Mouse (Mus musculus) adrenal gland, postnatal 14 days (tissue): Measurements from ENCODE around the gene Tnni3k. TPM values are rescaled to one million over a fixed set of nuclear protein-coding genes. Genes with fewer than 3 reads are reported as not detected.

Experiments
- DNase-seq: peaks from one replicate; pipeline ENCODE4 v3.0.0; 2021; ENCODE audit warnings: mixed read lengths
- long read RNA-seq, 2 experiments: library from polyadenylated mRNA; stranded (forward); transcript quantifications; one replicate each; pipeline ENCODE4 v2.0.0; 2021
- total RNA-seq: library from RNA; stranded (reverse); gene quantifications from 2 replicates; pipeline ENCODE4 v1.2.3, GENCODE M21; 2021

Gene Tnni3k
- not detected in 2 replicates for total RNA-seq
- long read RNA-seq, experiment 1, result 0 reads
- long read RNA-seq, experiment 2, result 0 reads

DNA sequence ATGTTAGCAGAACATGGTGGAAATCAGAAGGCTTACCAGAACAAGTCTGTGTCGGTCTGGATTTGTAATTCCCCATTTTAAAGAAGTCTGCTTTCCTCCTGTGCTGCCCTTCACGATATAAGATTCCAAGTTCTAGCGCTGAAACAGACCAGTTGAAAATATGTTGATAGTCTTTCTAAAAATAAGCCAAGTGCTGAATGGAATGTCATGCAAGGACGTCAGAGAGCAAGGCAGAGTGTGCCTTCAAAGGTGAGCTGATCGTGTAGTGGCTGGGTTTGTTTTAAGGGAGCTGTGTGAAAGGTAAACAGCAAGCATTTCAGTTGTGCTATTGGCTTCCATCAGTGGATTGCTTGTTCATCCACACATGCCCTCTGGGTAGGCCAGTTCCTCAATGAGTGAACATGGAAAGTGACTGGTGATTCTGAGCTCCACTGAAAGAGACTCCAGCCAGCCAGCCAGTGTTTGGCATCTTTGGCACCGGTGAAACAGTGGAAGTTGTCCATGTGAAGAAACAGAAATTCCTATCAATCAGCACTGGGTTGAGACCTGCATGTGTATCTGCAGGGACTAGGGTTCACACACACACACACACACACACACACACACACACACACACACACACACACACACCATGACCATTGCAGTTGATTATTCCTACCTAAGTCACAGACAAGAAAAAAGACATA lies at the start of gene Tnni3k:
TSS of gene Tnni3k (minus strand) at position 177 of the 686 bp plus-strand sequence.
- no peak for DNase-seq

DNA sequence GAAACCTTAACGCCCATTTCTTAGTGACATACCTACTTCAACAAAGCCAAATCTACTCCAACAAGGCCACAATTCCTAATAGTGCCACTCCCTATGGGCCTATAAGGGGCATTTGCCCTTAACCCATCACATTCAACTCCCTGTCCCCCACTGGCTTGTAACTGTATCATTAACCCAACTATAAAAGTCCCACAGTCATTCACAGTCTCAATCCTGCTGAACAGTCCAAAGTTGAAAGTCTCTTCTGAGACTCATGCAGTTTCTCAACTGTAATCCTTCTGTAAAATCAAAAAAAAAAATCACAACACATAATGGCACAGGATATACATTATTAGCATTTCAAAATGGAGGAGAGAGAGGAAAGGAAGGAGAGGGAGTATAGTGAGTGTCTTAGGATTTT lies 44.1 kb upstream of the Tnni3k start:
- no peak for DNase-seq

DNA sequence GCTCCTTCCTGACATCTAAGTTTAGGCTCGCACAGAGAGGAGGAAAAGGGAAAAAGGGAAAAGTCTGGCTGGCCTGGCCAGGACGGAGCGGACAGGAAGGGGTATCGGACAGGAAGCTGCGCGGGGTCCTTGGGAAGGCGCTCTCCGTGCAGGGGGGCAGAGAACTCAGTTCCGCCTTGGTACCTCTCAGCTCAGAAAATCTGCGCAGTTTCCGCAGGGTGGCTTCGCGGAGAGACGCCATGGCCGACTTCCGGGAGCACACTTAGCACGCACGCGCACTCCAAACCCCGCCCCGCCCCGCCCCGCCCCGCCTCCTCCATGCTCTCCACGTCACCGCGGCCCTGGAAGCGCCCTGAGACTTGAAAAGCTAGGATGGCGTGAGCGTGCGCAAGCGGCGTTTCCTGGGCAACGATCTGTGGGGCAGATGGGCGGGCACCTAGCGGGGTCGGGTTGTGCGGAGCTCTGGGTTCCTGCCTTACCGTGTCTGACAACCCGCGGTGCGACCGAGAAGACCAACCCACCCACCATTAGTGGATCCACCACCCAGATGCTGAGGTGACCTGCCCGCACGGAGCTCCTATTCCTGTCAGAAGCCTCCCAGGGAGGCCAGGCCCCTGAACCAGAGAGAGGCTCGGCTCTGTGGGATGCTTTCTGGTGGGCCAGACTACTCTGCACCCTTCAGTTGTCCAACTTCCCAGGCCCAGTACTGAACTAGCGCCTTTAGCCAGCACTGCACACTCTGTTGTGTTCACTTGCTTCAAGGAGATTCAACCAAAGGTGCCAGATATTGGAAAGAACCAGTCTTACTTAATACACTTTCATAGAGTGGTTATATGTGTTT lies 38.1 kb upstream of the Tnni3k start, which contains the start of the genes Fpgt and Lrriq3:
TSS of gene Fpgt (minus strand) at position 288 of the 841 bp plus-strand sequence.
TSS of gene Lrriq3 (plus strand) at position 319 of the 841 bp plus-strand sequence.
- DNase-seq, result peak; percentile 95

DNA sequence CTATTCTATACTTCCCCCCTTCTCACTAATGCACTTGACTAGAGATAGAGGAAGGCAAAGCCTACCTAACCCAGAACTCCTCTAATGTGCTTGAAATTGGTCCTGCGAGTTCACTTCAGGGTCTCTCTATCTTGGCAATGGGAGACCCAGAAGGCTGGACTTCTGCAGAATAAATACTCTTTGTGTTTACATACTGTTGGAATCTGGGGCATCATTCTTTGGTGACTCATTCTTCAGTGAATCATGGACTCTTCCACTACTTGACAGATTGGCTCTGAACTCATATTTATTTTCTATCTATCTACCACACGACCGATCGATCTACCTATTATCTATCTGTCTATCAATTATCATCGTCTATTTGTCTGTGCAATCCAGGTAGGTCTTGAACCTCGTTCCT lies 36.9 kb upstream of the Tnni3k start:
- DNase-seq, result no peak

DNA sequence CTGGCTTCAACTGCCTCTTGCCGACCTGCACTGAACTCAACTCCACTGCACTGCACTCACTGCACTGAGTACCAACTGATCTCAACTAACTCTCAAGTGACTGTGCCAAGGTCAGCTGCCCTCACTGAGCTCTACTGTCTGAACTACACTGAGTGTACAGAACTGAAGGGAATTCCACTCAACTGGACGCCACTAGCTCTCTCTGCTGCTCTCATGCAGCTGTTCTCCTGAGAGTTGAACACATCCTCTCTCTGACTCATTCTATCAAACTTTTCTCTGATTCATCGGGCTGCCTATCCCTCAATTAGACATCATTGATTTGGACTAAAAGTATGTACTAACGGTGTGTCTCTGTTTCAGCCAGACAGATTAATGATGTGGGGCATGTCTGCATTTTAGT lies 22.7 kb upstream of the Tnni3k start:
- no peak for DNase-seq

DNA sequence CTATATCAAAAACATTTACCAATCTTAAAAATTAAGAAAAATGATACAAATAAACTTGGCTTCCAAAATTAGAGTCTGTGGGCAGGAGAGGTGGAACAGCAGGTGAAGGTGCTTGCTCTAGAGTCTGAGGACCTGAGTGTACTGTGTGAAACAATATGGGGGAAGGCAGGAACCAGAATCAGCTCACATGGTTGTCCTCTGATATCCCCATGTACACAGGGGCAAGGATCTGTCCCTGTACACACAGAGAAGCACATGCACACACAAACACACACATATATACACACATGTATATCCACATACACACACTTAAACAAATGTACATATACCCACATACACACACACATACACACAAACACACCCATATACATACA lies 4.2 kb upstream of the Tnni3k start:
- no peak for DNase-seq

DNA sequence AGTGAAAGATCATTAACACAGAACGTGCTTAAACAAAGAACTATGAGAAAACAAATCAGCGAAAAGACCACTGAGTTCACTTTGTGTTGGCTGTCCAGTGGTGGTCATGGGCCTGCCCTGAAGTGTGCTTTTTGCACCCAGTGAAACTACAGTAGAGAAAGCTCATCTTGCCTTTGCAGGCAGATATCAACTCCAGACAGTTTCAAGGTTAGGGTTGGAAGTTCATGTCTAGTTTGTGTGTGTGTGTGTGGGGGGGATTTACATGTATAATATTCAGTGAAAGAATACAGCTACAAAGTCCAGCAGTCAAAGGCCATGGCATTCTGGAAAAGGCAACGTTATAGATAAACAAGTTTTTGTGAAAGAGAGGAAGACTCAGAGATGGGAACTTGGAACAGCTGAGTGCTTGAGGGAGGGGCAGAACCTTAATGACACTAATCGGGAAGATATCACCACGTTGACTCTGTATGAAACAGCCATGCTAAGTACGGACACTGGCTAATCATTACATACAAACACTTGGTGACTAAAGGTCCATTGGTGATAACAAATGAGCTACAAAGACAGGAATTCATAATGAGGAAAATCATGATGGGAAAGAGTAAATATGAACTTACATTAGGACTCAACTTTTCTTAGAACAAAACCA lies 3.7 kb upstream of the Tnni3k start:
- DNase-seq, result no peak

DNA sequence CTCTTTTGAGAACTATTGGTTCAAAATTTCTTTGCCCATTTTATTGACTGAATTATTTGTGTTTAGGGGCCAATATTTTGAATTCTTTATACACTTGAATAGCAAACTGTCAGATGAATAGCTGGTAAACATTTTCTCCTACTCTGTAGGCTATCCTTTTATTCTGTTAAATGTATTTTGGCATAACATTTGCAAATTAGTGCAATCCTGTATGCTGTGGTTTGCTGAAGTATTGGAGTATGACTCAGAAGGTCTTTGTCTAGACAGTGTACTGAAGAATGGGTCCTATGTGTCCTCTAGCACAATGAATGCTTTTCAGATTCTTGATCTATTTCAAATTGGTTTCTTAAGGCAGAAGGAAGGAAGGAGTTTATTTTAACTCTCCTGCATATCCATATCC lies 2.4 kb upstream of the Tnni3k start:
- no peak for DNase-seq

DNA sequence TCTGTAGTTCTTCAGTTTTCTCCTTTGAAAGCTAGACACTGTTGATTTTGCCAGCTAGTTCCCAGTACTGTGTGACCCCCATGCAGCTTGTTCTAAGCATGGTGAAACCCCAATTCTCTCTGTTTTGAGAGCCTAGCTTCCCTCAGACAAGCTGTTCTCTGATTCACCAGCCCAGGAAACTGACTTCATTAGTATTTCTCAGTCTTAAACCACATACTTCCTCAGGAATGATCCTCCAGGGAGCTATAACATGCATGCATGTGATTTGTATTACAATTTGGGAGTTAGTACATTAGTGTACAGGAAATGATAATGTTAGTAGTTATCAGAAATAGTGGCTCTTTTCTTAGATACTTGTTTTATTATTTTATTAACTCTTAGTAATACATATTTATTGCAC lies 1.4 kb upstream of the Tnni3k start:
- no peak for DNase-seq

DNA sequence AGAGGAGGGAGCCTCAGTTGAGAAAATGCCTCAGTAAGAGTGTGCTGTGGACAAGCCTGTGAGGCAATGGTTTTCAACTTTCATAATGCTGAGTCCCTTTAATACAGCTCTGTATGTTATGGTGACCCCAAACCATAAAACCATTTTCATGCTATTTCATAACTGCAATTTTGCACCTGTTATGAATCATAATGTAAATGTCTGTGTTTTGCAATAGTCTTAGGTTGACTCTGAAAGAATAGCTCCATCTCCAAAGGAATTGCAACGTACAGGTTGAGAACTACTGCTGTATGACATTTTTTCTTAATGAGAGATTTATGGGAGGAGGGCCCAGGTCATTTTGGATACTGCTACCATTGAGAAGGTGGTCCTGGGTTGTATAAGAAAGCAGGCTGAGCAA lies 2.0 kb downstream of the Tnni3k start:
- DNase-seq, result no peak

DNA sequence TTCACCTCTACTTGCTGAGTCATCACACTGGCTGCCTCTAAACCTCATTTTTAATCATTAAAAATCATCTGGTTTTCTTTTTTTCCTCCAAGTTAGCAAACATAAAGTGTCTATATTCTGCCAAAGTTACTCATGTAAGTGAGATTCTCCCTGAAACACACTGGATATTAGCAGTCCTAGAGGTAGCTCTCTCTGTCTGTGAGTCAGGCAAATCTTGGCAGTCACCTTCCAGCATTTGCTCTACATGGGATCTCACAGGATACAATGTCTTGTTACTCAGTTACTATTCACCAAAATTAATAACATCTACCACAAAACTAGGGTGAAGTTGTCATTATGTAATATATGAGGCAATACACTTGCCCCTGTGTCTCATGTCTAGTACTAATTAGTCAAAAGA lies 3.2 kb downstream of the Tnni3k start:
- DNase-seq, result no peak

DNA sequence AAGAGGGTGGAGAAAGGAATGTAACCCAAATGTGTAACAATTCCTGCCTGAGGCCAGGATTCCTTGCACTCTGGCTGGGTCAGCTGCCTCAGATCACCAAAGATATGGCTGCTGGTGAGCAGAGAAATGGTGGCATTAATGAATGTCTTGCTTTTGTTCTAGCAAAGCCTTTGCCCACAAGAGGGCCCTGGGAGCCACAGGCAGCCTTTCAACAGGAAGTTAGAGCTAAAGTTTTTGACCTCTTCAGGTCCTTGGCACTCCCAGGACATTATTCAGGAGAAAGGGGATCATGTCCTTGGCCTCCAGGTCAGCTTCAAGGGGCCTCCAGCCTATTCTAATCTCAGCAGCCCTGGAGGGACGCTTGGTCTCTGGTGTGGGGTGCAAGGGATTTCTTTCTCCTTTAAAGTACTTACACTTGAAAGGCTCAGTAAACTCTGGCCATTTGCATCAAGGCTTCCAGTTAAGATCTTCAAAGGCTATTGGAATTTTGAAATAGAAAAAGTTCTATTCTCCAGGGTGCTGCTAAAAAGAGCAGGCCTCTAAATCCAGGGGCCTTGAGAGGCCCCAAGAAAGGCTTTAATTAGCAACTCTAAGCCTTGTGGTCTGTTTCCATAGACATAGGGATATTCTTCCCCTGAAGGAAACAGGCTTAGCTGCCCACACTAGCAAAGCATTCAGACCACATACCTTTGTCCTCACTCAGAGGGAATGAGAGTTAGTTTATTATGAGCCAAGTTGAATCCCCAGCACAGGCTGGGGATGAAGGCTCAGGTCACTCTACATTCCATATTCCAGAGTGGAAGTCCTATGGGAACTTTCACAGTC lies 16.0 kb downstream of the Tnni3k start:
- no peak for DNase-seq

DNA sequence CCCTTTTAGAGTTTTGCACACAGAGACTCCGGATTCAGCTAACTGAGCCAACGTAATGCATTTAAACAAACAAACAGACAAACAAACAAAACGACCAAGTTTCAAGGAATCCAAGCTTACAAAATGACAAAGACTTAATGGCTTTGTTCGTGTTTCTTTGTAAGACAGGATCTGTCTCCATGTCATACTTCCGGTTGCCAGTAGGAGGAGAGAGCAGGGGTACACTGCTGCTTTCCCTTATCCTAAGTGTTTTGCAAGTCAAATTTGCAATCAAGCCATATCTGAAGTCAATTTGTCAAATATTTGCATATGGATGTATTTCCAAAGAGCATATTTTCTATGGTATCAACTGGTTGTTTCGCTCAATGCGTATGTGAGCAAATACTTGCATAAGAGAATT lies 20.9 kb downstream of the Tnni3k start:
- DNase-seq, result no peak

DNA sequence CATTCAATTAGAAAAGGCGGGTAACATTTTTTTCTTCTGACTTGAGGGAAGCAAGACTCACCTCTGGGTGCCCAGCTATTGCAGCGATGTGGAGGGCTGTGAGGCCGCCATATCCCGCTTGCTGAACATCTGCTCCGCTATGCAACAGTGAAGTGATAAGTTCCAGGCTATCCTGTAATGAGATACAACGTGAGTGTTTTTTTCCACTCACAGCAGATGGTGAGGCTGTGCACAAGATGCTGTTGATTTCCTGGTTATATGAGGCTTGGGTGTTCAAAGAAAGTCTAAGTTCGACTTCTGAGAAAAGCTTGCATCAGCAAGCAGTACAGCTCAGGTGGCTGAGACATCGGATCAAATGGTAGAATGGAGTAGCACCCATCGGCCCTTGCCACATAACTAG lies 25.0 kb downstream of the Tnni3k start:
- DNase-seq, result no peak

DNA sequence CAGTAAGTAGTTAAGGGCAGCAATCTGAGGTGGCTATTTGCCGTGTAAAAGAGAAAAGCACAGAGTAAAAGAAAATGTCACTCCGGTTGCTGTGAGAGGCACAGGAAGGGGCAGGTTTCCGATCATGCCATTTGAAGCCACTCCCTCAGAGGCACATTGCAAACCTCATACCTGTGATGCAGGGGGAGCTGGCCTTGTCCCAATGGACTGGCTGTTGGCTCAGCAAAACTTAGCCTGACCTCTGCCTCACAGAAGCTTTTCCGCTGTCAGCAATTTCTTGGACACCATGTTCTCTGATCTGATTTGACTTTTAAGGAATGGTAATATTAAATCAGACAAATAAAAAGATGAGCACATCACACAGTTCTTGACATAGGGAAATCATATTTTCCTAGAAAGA lies 52.4 kb downstream of the Tnni3k start:
- peak; percentile 27 for DNase-seq

DNA sequence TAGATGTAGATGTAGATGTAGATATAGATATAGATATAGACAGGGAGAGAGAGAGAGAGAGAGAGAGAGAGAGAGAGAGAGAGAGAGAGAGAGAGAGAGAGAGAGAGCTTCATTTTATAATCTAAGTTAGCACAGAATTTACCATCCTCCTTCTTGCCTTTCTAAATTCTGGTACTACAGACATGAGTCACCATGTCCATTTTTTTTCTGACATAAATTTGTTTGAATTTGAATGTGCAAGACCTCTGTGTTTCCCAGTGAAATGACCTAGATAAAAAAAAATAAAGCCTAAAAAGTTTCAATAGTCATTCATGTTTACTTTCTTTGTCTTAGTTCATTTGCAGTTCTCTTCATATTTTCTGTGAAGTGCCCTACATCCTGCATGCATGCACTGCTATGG lies 54.2 kb downstream of the Tnni3k start:
- DNase-seq, result no peak

DNA sequence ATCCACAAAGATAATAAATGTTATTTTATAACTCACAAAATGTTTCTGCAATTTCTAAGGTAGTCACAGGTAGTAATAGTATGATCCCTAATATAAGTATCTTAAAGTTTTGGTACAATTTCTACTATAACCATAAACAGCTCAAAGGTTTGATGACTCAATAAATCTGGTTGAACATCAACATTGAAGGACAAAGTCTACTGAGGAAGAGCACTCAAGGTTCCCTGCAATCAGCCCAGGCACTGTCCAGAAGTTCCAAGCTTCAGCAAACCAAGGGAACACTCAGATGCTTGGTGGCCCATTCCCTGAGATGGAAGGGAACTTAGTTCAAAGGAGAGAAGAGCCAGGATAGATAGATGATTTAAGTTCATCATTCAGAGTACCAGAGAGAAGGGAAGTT lies 62.5 kb downstream of the Tnni3k start:
- no peak for DNase-seq

DNA sequence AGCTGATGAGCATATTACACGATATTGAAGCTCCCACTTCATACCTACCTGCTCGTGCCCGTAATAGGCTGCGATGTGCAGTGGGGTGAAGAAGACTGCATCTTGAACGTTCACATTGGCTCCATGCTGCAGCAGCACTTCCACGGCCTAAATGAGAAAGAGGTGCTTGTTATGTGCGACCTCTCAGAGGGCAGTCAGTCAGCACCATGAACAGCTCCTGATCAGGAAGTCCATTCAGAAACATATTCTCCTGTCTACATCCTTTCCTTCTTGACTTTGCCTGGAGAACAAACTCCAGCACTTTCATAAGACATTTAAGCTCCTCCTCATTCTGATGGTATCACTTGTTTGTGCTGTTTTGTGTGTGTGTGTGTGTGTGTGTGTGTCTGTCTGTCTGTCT lies 76.1 kb downstream of the Tnni3k start:
- DNase-seq, result peak; percentile 20

DNA sequence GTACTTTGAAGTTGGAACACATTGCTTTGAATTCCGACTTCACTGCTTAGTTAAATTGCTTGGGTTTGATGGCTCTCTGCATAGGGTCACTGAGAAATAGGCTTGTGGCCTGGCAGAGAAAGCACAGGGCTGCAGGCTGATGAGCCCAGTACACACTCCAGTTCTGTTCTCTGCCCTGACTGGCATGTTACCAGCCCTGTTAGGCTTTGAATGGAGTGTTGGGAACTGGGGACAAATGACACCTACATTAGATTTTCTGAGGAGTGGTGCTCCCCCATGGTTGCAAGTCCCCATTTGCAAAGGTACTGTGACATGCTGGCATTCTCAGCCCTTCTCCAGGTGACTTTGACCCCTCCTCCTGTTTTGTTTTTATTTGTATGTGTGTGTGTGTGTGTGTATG lies 83.6 kb downstream of the Tnni3k start:
- DNase-seq, result no peak

DNA sequence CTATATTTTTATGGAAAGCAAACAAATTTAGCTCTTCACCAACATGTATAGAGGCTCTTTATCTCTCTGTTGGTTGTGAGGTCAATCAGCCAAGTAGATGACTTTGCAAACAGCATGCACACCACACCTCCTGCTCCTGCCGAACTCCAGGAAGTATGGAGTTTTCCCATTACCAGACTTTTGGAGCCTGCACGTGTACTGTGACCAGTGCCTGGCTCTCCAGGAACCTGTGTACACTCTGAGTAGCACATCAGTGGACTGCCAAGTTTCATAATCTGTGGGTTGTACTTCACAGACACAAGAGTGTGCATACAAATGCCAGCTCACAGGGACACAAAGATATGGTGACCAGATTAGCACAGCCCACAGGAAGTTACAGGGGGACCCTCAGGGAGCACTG lies 84.2 kb downstream of the Tnni3k start:
- no peak for DNase-seq

DNA sequence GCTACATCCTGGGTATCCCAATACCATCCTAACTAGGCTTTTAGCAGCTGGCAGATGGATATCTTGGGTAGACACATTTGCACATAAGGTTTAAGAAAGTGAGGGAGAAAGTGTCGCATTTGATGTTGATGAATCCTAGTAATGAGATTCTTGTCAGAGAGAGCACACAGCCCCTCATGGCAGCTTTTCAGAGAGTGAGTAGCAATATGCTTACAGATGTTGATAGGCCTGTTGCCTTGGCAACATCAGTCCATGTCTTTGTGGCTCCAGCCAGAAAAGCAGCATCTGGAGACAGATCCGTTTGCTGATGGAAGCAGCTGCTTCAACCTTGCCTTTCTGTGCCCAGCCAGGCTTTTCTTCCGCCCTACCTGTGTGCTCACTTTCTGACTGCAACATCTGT lies 93.9 kb downstream of the Tnni3k start:
- DNase-seq, result no peak

DNA sequence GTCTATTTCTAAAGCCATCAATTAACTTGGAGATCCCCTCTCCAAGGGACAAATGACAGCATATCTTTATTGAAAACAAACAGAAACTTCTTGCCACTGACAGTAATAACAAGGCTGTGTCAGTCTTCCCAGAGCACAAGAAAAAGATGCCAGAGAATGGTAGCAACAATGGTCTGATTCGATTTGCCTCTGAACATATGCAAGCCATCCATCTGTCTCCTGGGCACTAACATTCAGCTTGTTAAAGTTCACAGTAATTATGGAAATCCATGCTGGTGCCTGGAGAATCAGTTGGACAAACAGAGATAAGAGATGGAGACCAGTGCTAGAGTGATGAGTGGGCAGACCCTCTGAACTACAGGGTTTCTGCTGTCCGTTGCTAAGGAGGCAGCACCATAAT lies 102.1 kb downstream of the Tnni3k start:
- DNase-seq, result no peak
